Mouse (Mus musculus) forebrain, embryonic 11.5 days (tissue): ENCODE results near the gene Sec14l3. TPM values are rescaled to one million over a fixed set of nuclear protein-coding genes. Genes with fewer than 3 reads are reported as not detected.
A peak's percentile ranks its signal among the peaks of the same experiment; 100 is the strongest.

Source experiments
- ATAC-seq: fragments of 200-750 bp; cut with Nextera tagmentation; replicated peaks from 2 replicates; pipeline ENCODE4 v1.8.0; 2017; ENCODE audit warnings: moderate TSS enrichment; ENCODE audit not compliant: low FRiP score
- DNase-seq: peaks from one replicate; pipeline ENCODE4 v3.0.0-alpha.2; 2017; ENCODE audit warnings: low spot score
- H3K27ac ChIP-seq: fragments of 300-500 bp; sonication (generic); 2 replicates; pipeline ENCODE4 v1.5.1; 2014; ENCODE audit warnings: low read depth, low read length
- H3K27me3 ChIP-seq: fragments of 300-500 bp; sonication (generic); 2 replicates; pipeline ENCODE4 v1.6.1; 2014; ENCODE audit warnings: mild to moderate bottlenecking, low read length, mixed read lengths; ENCODE audit not compliant: control insufficient read depth, insufficient read depth
- H3K36me3 ChIP-seq: fragments of 300-500 bp; sonication (generic); 2 replicates; pipeline ENCODE4 v1.6.1; 2014; ENCODE audit warnings: mild to moderate bottlenecking, low read length, moderate library complexity, mixed read lengths; ENCODE audit not compliant: control insufficient read depth, insufficient read depth
- H3K4me1 ChIP-seq: fragments of 300-500 bp; sonication (generic); replicated peaks from 2 replicates; pipeline ENCODE4 v1.6.1; 2014; ENCODE audit warnings: low read length, mixed read lengths; ENCODE audit not compliant: control insufficient read depth, insufficient read depth
- H3K4me2 ChIP-seq: fragments of 300-500 bp; sonication (generic); 2 replicates; pipeline ENCODE4 v1.6.1; 2014; ENCODE audit warnings: low read depth, mild to moderate bottlenecking, low read length, moderate library complexity, mixed read lengths; ENCODE audit not compliant: severe bottlenecking
- H3K4me3 ChIP-seq: fragments of 300-500 bp; sonication (generic); 2 replicates; pipeline ENCODE4 v1.5.1; 2014; ENCODE audit warnings: low read depth, low read length
- H3K9ac ChIP-seq: fragments of 300-500 bp; sonication (generic); 2 replicates; pipeline ENCODE4 v1.6.1; 2014; ENCODE audit warnings: low read length
- H3K9me3 ChIP-seq: fragments of 300-500 bp; sonication (generic); 2 replicates; pipeline ENCODE4 v1.6.1; 2016; ENCODE audit warnings: low read length, mixed read lengths; ENCODE audit not compliant: control insufficient read depth
- WGBS: fragments of 180-500 bp; shearing (Covaris S2); extraction: QIAGEN DNeasy Blood & Tissue Kit; methylation state at CpG from one replicate; pipeline ENCODE4 v1.1.7; 2014; 5-methylcytosine and 5-hydroxymethylcytosine counted together
- polyA plus RNA-seq: library from polyadenylated mRNA; unstranded; fragments of >200 nt; fragmentation: Nextera tagmentation; extraction: Ambion mirVana; gene quantifications from 2 replicates; pipeline ENCODE4 v1.2.1, GENCODE M21; 2014

The Sec14l3 gene
- polyA plus RNA-seq, 1 experiment from 2014 or later = 0.28 TPM

DNA sequence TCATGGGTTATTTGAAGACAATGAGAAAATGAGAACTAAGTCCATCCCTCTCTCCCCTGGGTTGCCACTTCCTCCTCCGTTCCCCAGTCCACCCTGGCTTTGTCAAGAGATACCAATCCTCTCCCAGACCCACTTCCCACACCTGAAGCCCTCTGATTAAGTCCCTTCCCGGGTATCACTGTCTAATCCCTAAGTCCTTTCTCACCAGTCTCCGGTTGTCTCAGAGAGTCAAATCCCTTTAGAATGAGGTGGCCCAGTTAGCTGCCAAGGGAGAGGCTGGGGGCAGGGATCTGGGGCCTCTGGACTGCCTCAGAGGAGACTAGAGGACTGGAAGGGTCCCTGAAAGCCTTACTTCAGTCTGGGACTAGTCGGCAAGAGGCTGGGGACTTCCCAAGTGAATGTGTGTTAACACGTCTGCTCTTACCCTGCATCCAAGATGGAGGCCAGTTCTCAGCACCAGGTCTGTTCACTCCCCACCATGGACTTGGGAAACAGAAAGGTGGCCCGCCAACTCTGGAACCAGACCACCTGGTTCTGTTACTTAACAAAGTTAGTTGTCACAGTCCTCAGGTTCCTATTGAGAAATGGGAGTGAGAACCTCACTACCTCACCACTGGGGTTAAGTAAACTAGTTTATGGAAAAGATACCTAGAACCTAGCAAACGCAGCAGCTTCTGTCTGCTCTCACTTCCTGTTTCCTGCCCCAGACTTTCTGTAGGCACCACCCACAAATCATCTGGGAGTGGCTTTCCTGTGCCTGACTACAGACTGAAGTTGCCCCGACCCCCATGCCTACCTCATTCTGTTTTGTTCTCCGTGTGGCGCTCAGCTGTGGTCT is 58.3 kb downstream of the Sec14l3 start, which contains the start of gene Sec14l2:
Sec14l2 (minus strand) TSS at position 674 of the 838 bp plus-strand sequence.
- no peaks in the 10 kb centered on the region for H3K36me3 ChIP-seq
- H3K9me3 ChIP-seq = no peaks in the 10 kb centered on the region
- H3K9ac ChIP-seq = no peak within 1 kb of the TSS
- ATAC-seq = no peak
- H3K27me3 ChIP-seq = peaks cover under 1% of the 10 kb centered on the region; the same call in 1 of the 2 replicates
- 60% methylated on average over 10 of the region's 10 CpGs for WGBS
- DNase-seq = no peak
- H3K4me3 ChIP-seq = no peak within 1 kb of the TSS
- no peak within 1 kb of the TSS for H3K4me2 ChIP-seq
- H3K27ac ChIP-seq = no peak within 1 kb of the TSS
- H3K4me1 ChIP-seq = 0 out of 2 replicates have a peak, but pooled peaks cover 2% of the 10 kb centered on the region

DNA sequence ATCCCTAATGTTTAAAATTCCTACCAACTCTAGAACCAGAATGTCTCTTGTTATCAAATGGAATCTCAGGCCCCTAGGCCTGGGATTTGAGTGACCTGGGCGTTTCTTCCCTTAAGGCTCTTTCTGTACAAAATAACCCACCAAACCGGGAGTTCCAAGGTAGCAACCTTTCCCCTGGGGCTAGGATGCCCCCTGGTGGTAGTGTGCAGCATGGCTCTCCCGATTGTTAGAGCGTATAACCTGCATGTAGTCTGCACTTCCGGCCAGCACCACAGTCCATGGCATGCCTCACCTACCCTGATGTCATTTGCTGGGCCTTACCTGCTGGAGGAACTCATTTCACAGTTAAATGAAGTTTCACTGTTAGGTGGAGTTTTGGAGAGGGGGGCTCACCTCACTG is 59.3 kb downstream of the Sec14l3 start:
- Histone ChIP-seq H3K9me3 (no peaks in the 10 kb centered on the region), H3K9ac (no peak overlapping the region), H3K4me2 (no peak overlapping the region), H3K27ac (no peak overlapping the region), H3K27me3 (no peaks in the 10 kb centered on the region), H3K4me1 (no peaks in the 10 kb centered on the region), H3K4me3 (no peak overlapping the region), H3K36me3 (no peaks in the 10 kb centered on the region)
- ATAC-seq = no peak
- 55% methylated on average over 5 of the region's 5 CpGs for WGBS
- DNase-seq = peak; percentile 71

DNA sequence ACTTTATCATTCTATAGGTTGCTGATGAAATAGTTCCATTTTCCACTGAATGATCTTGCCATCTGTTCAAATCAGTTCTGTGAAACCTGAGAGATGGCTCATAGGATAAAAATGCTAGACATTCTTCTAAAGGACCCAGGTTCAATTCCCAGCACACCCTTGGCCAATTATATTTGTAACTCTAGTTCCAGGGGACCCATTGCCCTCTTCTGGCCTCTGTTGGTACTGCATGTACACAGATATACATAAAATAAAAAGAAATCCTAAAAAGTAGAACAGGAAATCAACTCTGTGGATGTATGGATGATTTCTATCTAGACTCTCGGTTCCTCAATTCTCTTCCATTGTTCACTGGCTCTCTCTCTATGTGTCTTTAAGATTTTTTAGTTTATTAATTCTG is 62.4 kb downstream of the Sec14l3 start:
- 85% methylated on average over 1 of the region's 1 CpGs for WGBS
- no peaks in the 10 kb centered on the region for H3K27me3 ChIP-seq
- DNase-seq = no peak

More for the DNA sequence above, 62.4 kb downstream of the Sec14l3 start:
- no peaks in the 10 kb centered on the region for H3K36me3 ChIP-seq
- ATAC-seq = no peak
- H3K4me2 ChIP-seq = no peak overlapping the region
- H3K27ac ChIP-seq = no peak overlapping the region
- H3K4me1 ChIP-seq = no peaks in the 10 kb centered on the region
- no peak overlapping the region for H3K9ac ChIP-seq
- no peak overlapping the region for H3K4me3 ChIP-seq
- H3K9me3 ChIP-seq = no peaks in the 10 kb centered on the region

Other genes starting within 250 kb of the Sec14l3 start
- gene Osbp2, start 200.9 kb upstream of the Sec14l3 start, polyA plus RNA-seq = 1.2 and 2.0 TPM in 2 replicates
- gene 4921536K21Rik, start 169.7 kb upstream of the Sec14l3 start, polyA plus RNA-seq = 0.51 and 0.60 TPM in 2 replicates
- 22.5 and 23.7 TPM in 2 replicates for gene Dusp18, start 169.6 kb upstream of the Sec14l3 start, polyA plus RNA-seq
- 3.5 and 3.9 TPM in 2 replicates for gene Slc35e4, start 150.2 kb upstream of the Sec14l3 start, polyA plus RNA-seq
- gene Tcn2, start 132.7 kb upstream of the Sec14l3 start, polyA plus RNA-seq = 23.1 and 26.0 TPM in 2 replicates
- 82.9 and 90.4 TPM in 2 replicates for gene Pes1, start 100.9 kb upstream of the Sec14l3 start, polyA plus RNA-seq
- 0.31 TPM in 1 of 2 replicates, not detected in the other for gene 4930556J24Rik, start 88.1 kb upstream of the Sec14l3 start, polyA plus RNA-seq
- gene Gal3st1, start 81.2 kb upstream of the Sec14l3 start, polyA plus RNA-seq = 0.41 and 0.57 TPM in 2 replicates
- 0.29 TPM in 1 of 2 replicates, not detected in the other for gene Sec14l4, start 33.4 kb upstream of the Sec14l3 start, polyA plus RNA-seq
- gene Mtfp1, start 30.6 kb downstream of the Sec14l3 start, polyA plus RNA-seq = 7.9 and 8.9 TPM in 2 replicates
- 2.1 TPM in 2 replicates for gene Sec14l2, start 58.6 kb downstream of the Sec14l3 start, polyA plus RNA-seq
- gene Rnf215, start 70.4 kb downstream of the Sec14l3 start, polyA plus RNA-seq = 25.0 and 31.4 TPM in 2 replicates
- 5.3 and 5.9 TPM in 2 replicates for gene Ccdc157, start 95.5 kb downstream of the Sec14l3 start, polyA plus RNA-seq
- gene Sf3a1, start 95.5 kb downstream of the Sec14l3 start, polyA plus RNA-seq = 107 and 108 TPM in 2 replicates
- 22.4 and 23.0 TPM in 2 replicates for gene Tbc1d10a, start 121.9 kb downstream of the Sec14l3 start, polyA plus RNA-seq
- 2.0 and 2.5 TPM in 2 replicates for gene Castor1, start 153.4 kb downstream of the Sec14l3 start, polyA plus RNA-seq
- gene Osm, start 171.6 kb downstream of the Sec14l3 start, polyA plus RNA-seq = not detected in 2 replicates
- not detected in 2 replicates for gene Lif, start 192.7 kb downstream of the Sec14l3 start, polyA plus RNA-seq